Mouse (Mus musculus) left cerebral cortex, adult 2 months (tissue): ENCODE data around the gene Nop58. TPM values are rescaled to one million over a fixed set of nuclear protein-coding genes. Genes with fewer than 3 reads are reported as not detected.
A peak's percentile ranks its signal among the peaks of the same experiment; 100 is the strongest.
"Not testable (repeated sequence)": the region's sequence is repeated elsewhere in the genome, so short reads cannot be mapped to it uniquely, and the experiment has no call there.

Source experiments
- DNase-seq, 2 experiments: peaks; one replicate each; pipeline ENCODE4 v3.0.0; 2021 to 2022; ENCODE audit warnings: low spot score in 2 of 2, mixed read lengths in 1 of 2; ENCODE audit errors: extremely low spot score in 1 of 2
- H3K27ac ChIP-seq: fragments of 200-600 bp; 2 replicates; pipeline ENCODE4 v1.8.1; 2022
- H3K4me3 ChIP-seq: fragments of 200-600 bp; 2 replicates; pipeline ENCODE4 v1.8.1; 2022
- CTCF ChIP-seq: fragments of 200-600 bp; IDR thresholded peaks from 2 replicates; pipeline ENCODE4 v1.8.1; 2022; ENCODE audit warnings: antibody characterized with exemption, mild to moderate bottlenecking, moderate library complexity
- intact Hi-C: fragments of 180-260 bp; cut with DNase I; formaldehyde crosslinking; loops from one replicate; pipeline ENCODE4 v1.15.1; 2025
- total RNA-seq, 2 experiments: library from RNA; stranded (reverse); gene quantifications; 2 replicates each; pipeline ENCODE4 v1.2.3; 2021

Gene Nop58
- total RNA-seq, 2 experiments from 2014 or later, result 50.7 to 51.3 TPM

DNA sequence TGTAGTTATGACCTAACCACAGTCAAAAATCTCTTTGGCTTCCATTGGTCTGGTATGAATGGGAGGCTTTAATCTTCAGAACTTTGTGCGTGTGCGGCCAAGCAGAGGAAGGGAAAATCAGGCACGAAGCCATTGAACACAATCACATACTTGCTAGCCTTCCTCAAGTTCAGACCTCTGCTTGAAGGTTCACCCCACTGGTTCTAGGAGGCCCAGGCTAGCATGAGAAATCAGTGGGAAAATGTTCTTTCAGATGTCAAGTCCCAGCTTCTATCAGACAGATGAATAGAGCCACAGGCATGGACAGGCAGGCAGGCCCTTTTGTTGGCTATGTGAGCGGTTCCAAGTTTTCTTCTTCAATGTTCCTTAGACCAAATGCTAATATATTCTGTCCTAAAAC, 46.0 kb downstream of the Nop58 start:
- no peak overlapping the region for H3K27ac ChIP-seq
- DNase-seq, result no peak
- no peak for TF ChIP-seq CTCF
- H3K4me3 ChIP-seq, result no peak overlapping the region
- intact Hi-C loops, result no loop called here

- peak in 1 of 2 experiments; percentile 11 for DNase-seq
- Histone ChIP-seq H3K4me3 (no peak overlapping the region), H3K27ac (no peak overlapping the region)
- TF ChIP-seq CTCF, result no peak
- intact Hi-C loops, result no loop called here
Observed at GRCm38 (mm10) chr1:59734076-59734475, 49.3 kb downstream of the Nop58 start.

GRCm38 (mm10) chr1:59738768-59739414, 54.1 kb downstream of the Nop58 start:
- no peak for TF ChIP-seq CTCF
- no peak for DNase-seq
- intact Hi-C loops, result no loop called here
- Histone ChIP-seq H3K4me3 (no peak overlapping the region), H3K27ac (no peak overlapping the region)

DNA sequence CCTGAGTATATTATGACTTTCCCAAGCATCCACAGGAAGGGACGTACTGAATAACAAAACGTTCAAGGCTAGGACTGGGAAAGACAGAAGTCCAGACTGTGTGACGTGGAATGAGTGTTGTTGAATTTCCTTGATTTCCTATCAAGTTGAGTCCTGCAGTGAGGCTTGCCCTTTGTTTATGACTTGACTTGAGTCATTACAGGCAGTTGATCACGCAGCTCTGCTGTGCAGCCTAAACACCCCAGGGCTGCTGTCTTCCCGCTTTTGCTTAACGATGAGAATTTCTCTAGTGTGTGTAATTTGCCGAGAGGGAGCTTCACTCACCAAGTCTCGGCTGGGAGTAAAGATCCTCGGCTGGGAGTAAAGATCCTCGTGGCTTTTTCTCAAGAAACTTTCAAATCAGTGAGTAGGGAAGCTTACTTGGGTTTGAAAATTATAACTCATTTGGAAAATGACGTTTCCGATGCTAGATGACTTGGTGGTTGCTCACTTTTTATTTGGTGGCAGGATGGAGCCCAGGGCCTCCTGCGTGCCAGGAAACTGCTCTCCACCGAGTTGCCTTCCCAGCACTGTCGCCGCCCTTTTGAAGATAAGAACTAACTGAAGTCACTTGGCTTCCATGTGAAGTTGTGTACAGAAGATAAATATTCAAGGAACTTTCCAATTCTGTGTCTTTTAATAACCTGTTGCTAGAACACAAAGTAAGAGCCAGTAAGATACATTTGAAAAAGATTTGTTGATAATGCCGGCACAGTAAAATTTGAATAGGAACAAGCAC, 55.0 kb downstream of the Nop58 start:
- TF ChIP-seq CTCF, result no peak
- H3K27ac ChIP-seq, result no peak overlapping the region
- DNase-seq, result no peak
- intact Hi-C loops, result no loop called here
- H3K4me3 ChIP-seq, result no peak overlapping the region

DNA sequence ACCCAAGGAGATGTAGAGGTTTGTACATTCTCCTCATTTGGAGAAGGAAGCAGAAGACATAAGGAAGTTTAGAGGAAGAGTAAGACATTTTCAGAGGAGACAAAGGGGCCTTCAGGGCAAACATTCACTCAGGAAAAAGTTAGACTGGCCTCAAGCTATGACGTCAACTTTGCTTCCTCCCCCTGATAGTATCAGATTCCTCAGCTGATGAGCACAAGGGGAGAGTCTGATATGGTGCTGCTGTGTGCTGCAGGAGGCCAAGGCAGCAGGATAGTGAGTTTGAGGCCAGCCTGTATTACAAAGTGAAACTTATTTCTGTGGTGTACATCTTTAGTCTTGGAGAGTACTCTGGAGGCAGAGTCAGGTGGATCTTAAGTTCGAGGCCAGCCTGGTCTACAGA, 64.3 kb downstream of the Nop58 start:
- DNase-seq, result no peak
- H3K27ac ChIP-seq, result no peak overlapping the region
- no peak for TF ChIP-seq CTCF
- intact Hi-C loops, result no loop called here
- no peak overlapping the region for H3K4me3 ChIP-seq

DNA sequence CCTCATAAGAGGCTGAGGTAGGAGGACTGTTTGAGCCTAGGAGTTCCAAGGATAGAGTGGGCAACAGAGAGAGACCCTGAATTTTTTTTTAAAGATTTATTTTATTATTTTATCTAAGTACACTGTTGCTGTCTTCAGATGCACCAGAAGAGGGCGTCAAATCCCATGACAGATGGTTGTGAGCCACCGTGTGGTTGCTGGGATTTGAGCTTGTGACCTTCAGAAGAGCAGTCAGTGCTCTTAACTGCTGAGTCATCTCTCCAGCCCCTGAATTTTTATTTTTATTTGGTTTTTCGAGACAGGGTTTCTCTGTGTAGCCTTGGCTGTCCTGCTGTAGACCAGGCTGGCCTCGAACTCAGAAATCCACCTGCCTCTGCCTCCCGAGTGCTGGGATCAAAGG, 65.0 kb downstream of the Nop58 start:
- DNase-seq, intact Hi-C loops, H3K27ac ChIP-seq, H3K4me3 ChIP-seq: not testable (repeated sequence)

- intact Hi-C loops, result no loop called here
- Histone ChIP-seq H3K27ac (no peak overlapping the region), H3K4me3 (no peak overlapping the region)
- TF ChIP-seq CTCF, result no peak
- no peak for DNase-seq
Observed at GRCm38 (mm10) chr1:59755298-59755697, 70.5 kb downstream of the Nop58 start.

DNA sequence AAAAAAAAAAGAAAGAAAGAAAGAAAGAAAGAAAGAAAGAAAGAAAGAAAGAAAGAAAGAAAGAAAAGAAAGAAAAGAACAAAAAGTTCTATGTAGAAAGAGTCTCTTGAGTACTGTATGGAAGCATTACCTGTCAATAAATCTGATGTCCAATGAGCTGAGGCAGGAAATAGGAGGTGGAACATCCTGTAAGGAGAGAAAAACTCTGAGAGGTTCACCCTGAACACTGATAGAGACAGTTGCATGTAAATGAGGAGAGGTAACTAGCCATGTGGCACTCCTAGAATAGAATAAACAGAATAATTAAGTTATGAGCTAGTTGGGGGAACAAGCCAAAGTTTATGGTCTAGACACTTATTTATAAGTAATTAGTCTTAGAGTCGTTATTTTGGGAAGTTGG, 73.6 kb downstream of the Nop58 start:
- intact Hi-C loops, result no loop called here
- no peak for TF ChIP-seq CTCF
- no peak for DNase-seq

DNA sequence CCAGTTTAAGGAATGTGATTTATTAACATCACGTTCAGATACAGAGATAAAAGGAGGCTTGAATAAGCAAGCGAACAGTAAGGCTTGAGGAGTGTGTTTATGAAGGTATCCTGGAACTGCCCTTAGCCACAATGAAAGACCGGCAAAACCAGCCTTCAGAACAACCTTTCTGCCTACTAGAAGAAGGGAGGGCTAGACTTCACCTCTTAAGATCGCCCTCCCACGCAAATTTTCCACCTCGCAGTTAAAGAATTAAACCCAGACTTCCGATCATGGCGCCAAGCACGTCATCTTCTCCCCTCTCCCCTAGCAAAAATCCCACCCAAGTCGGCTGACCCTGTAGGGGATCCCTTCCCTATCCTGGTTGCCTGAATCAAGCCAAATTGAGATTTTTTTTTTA, 77.4 kb downstream of the Nop58 start:
- no peak for TF ChIP-seq CTCF
- Histone ChIP-seq H3K4me3 (peak overlapping the region; percentile 77), H3K27ac (peak overlapping the region; percentile 98)
- DNase-seq, result peak; percentile 21 to 31
- intact Hi-C loops, result loop anchor here (1.0 kb wide), 1 partner anchor 150 kb away; no protein-coding TSS in a partner anchor

More for the DNA sequence above, 73.6 kb downstream of the Nop58 start:
- Histone ChIP-seq H3K4me3 (no peak overlapping the region), H3K27ac (no peak overlapping the region)

DNA sequence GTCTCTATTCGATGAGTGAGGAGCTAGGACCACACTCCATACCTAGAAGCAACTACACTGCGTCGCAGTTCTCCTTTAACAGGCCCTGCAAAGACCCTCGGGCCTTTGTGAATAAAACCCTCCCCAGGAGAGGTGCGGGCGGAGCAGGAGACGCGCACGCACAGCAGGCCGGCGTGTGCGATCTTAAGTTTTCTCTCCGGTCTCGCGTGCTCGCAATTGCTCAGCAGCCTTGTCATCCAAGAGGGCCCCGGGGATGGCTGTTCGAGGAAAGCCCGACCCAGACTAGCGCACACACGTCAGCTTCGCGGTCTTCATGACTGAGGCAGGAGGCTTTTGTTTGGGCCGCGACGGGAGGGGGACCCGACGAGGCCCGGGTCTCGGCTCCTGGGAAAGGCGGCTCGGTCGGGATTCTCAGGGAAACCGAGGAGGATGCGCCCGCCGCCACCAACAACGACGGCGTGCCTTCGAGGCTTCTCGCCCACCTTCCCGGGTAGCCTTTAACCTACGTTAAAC, 77.9 kb downstream of the Nop58 start:
- H3K4me3 ChIP-seq, result peak overlapping the region; percentile 77
- peak; percentile 45 to 59 for DNase-seq
- intact Hi-C loops, result loop anchor here (1.0 kb wide), 1 partner anchor 150 kb away; no protein-coding TSS in a partner anchor
- no peak for TF ChIP-seq CTCF
- peak overlapping the region; percentile 98 for H3K27ac ChIP-seq

- intact Hi-C loops, result no loop called here
- peak; percentile 82 to 85 for DNase-seq
- peak; percentile 27 for TF ChIP-seq CTCF
- peak within 1 kb of the TSS; percentile 77 for H3K4me3 ChIP-seq
- peak within 1 kb of the TSS; percentile 99 for H3K27ac ChIP-seq
Observed at GRCm38 (mm10) chr1:59763164-59763768, 78.5 kb downstream of the Nop58 start, which contains the start of gene Bmpr2. Gene Bmpr2, plus strand, starts transcription at chr1:59763400.

GRCm38 (mm10) chr1:59763781-59764251, 79.0 kb downstream of the Nop58 start:
- H3K27ac ChIP-seq, result peak overlapping the region; percentile 99
- DNase-seq, result peak; percentile 36 to 58
- TF ChIP-seq CTCF, result no peak
- intact Hi-C loops, result no loop called here
- H3K4me3 ChIP-seq, result peak overlapping the region; percentile 77
